Mouse (Mus musculus) ES-E14 (cell line): ENCODE measurements at regions not wholly inside any gene's neighbourhood (a gene's known extent, or its start where the extent isn't known, plus 50 kb on each side); places are given as distances from the start of the nearest gene placed in this dataset.

ENCODE experiments used
- HCFC1 ChIP-seq: IDR thresholded peaks from 2 replicates; pipeline ENCODE4 v1.6.1; 2012; ENCODE audit warnings: low read length, inconsistent platforms, borderline replicate concordance; ENCODE audit not compliant: insufficient read depth
- MAFK ChIP-seq: IDR thresholded peaks from 2 replicates; pipeline ENCODE4 v1.6.1; 2014; ENCODE audit warnings: mild to moderate bottlenecking, low read depth, low read length, inconsistent platforms; ENCODE audit not compliant: insufficient read depth
- ZNF384 ChIP-seq: IDR thresholded peaks from 2 replicates; pipeline ENCODE4 v1.6.1; 2012; ENCODE audit warnings: low read depth, low read length, inconsistent platforms

DNA sequence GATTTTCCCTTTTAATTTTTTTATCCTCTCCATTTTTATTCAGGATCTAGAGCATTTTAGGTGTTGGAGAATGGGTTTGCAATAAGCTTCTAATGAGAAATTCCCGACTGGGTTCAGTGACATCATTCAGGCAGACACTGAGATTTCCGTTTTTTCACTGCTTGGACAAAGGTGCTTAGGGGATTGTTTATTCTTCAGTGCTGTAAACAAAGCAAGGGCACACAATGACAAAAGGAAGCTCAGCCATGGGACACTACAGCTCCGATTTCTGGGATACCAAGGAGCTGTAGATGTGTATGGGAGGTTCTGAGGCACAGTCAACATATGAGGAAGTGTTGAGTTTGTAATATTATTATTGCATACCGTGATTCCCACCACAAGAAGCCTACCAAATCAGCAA, 304.1 kb upstream of the Adgrl2 start:
- TF ChIP-seq ZNF384: no peak
- TF ChIP-seq MAFK: no peak
- TF ChIP-seq HCFC1: no peak
